ENCODE assay signal across 17 mouse cellular contexts in the genomic region with DNA sequence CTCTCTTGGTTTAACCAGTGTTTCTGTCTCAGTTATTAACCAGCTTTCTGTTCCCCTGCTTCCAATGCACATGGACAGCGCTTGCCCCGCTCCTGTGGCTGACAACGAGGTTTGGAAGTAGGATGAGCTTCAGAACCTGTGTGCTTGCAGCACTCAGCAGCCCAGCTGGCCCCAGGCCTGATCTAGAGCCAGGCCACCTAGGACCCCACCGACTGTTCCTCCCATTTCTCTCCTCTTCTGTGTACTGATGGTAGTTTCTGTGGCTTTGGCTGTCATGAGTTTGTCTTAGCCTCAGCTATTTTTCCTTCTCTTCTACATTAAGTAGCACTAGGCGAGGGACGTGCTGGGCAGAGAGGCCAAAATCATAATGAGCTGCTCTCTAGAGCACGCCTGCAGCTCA.
DNase-seq lines count a peak whose midpoint lies in the region; ATAC-seq and TF ChIP-seq lines count a peak whose summit lies in the region.
"Had no signal": no experiment of that assay in that cellular context is flagged by ENCODE, and none has a peak within 500 bp of the region (broad histone marks: within the 10 kb centered on the region; RNA-seq: fewer than 3 reads in every experiment).

No protein-coding gene starts in this region.

- peak overlapping the region; percentile 76 for H3K27ac ChIP-seq in cerebellum, adult 2 months (ENCODE audit: insufficient read depth, low read length)
- H3K27ac ChIP-seq in embryonic facial prominence, embryonic 13.5 days = 0 out of 2 replicates have a peak overlapping the region, but pooled peaks have one; percentile 44
- H3K27ac ChIP-seq in embryonic facial prominence, embryonic 10.5 days (replicated peaks) = no peak overlapping the region
- H3K27ac ChIP-seq in heart, embryonic 15.5 days = peak overlapping the region; percentile 67; the same call in 1 of the 2 replicates
- no peak overlapping the region for H3K27ac ChIP-seq in heart, embryonic 10.5 days
- H3K27ac ChIP-seq in embryonic facial prominence, embryonic 15.5 days (replicated peaks) = peak overlapping the region; percentile 48; the same call in 1 of the 2 replicates
- H3K27ac ChIP-seq: forebrain, embryonic 12.5 days; gastrocnemius, adult 2 months; hindbrain, embryonic 10.5 days; hindbrain, embryonic 14.5 days; intestine, embryonic 15.5 days had no signal

- ATAC-seq in embryonic facial prominence, embryonic 13.5 days (ENCODE audit: insufficient number of reproducible peaks, insufficient read depth, low FRiP score, low TSS enrichment, low read depth) = no peak
- ATAC-seq in heart, embryonic 15.5 days (replicated peaks; ENCODE audit: insufficient number of reproducible peaks, insufficient read depth, low FRiP score, low read depth) = no peak; the same call in 1 of the 2 replicates
- no peak for ATAC-seq in embryonic facial prominence, embryonic 15.5 days (ENCODE audit: insufficient number of reproducible peaks, low FRiP score, low TSS enrichment, low read depth)
- ATAC-seq: forebrain, embryonic 16.5 days; intestine, embryonic 15.5 days had no signal

- peak; percentile 28 to 36 for DNase-seq in cerebellum, adult 2 months
- DNase-seq in cerebellum, adult 9-11 months = no peak
- no peak for DNase-seq in embryonic facial prominence, embryonic 10.5 days (ENCODE audit: low spot score)
- DNase-seq in heart, embryonic 10.5 days (ENCODE audit: low spot score) = no peak
- no peak for DNase-seq in liver
- DNase-seq: adrenal gland, postnatal 10 days; gastrocnemius, adult 2 months; gastrocnemius, postnatal 25 days; kidney, adult 18-20 months had no signal

- H3K4me1 ChIP-seq in cerebellum, adult 2 months (ENCODE audit: control insufficient read depth, insufficient read depth, low read length) = peaks cover 16% of the 10 kb centered on the region
- H3K4me1 ChIP-seq in embryonic facial prominence, embryonic 13.5 days = no peaks in the 10 kb centered on the region; the same call in none of the 2 replicates
- H3K4me1 ChIP-seq in embryonic facial prominence, embryonic 10.5 days = no peaks in the 10 kb centered on the region
- peaks cover 10% of the 10 kb centered on the region for H3K4me1 ChIP-seq in heart, embryonic 15.5 days (replicated peaks)
- H3K4me1 ChIP-seq in heart, embryonic 10.5 days = 0 out of 2 replicates have a peak, but pooled peaks cover 3% of the 10 kb centered on the region
- H3K4me1 ChIP-seq in embryonic facial prominence, embryonic 15.5 days = 0 out of 2 replicates have a peak, but pooled peaks cover 3% of the 10 kb centered on the region
- H3K4me1 ChIP-seq: forebrain, embryonic 12.5 days; hindbrain, embryonic 10.5 days; intestine, embryonic 15.5 days had no signal

- no peak overlapping the region for H3K4me2 ChIP-seq in embryonic facial prominence, embryonic 13.5 days
- no peak overlapping the region for H3K4me2 ChIP-seq in heart, embryonic 15.5 days
- H3K4me2 ChIP-seq in embryonic facial prominence, embryonic 15.5 days (replicated peaks) = no peak overlapping the region
- H3K4me2 ChIP-seq: forebrain, embryonic 12.5 days; hindbrain, embryonic 14.5 days; intestine, embryonic 15.5 days had no signal

- no peaks in the 10 kb centered on the region for H3K9me3 ChIP-seq in embryonic facial prominence, embryonic 13.5 days
- H3K9me3 ChIP-seq in embryonic facial prominence, embryonic 10.5 days = no peaks in the 10 kb centered on the region
- no peaks in the 10 kb centered on the region for H3K9me3 ChIP-seq in heart, embryonic 15.5 days (replicated peaks)
- H3K9me3 ChIP-seq in heart, embryonic 10.5 days = no peaks in the 10 kb centered on the region
- no peaks in the 10 kb centered on the region for H3K9me3 ChIP-seq in embryonic facial prominence, embryonic 15.5 days (replicated peaks)
- H3K9me3 ChIP-seq: forebrain, embryonic 12.5 days; hindbrain, embryonic 10.5 days; intestine, embryonic 15.5 days had no signal

- H3K4me3 ChIP-seq in cerebellum, adult 2 months (replicated peaks; ENCODE audit: insufficient read depth, low read depth, low read length) = no peak overlapping the region
- H3K4me3 ChIP-seq in embryonic facial prominence, embryonic 13.5 days = no peak overlapping the region
- no peak overlapping the region for H3K4me3 ChIP-seq in embryonic facial prominence, embryonic 10.5 days
- H3K4me3 ChIP-seq in heart, embryonic 15.5 days = no peak overlapping the region
- no peak overlapping the region for H3K4me3 ChIP-seq in heart, embryonic 10.5 days
- H3K4me3 ChIP-seq in embryonic facial prominence, embryonic 15.5 days (replicated peaks) = no peak overlapping the region
- H3K4me3 ChIP-seq: forebrain, embryonic 12.5 days; gastrocnemius, adult 2 months; hindbrain, embryonic 10.5 days; intestine, embryonic 15.5 days had no signal

- peaks cover 54% of the 10 kb centered on the region for H3K36me3 ChIP-seq in embryonic facial prominence, embryonic 13.5 days
- peaks cover 51% of the 10 kb centered on the region for H3K36me3 ChIP-seq in embryonic facial prominence, embryonic 10.5 days (replicated peaks)
- H3K36me3 ChIP-seq in heart, embryonic 15.5 days = peaks cover 71% of the 10 kb centered on the region
- peaks cover 68% of the 10 kb centered on the region for H3K36me3 ChIP-seq in heart, embryonic 10.5 days
- peaks cover 48% of the 10 kb centered on the region for H3K36me3 ChIP-seq in embryonic facial prominence, embryonic 15.5 days

- H3K27me3 ChIP-seq in cerebellum, adult 2 months (ENCODE audit: control insufficient read depth, insufficient read depth, low read length) = no peaks in the 10 kb centered on the region
- no peaks in the 10 kb centered on the region for H3K27me3 ChIP-seq in embryonic facial prominence, embryonic 13.5 days
- H3K27me3 ChIP-seq in embryonic facial prominence, embryonic 10.5 days (replicated peaks; ENCODE audit: low read depth, poor library complexity, severe bottlenecking) = no peaks in the 10 kb centered on the region
- no peaks in the 10 kb centered on the region for H3K27me3 ChIP-seq in heart, embryonic 15.5 days
- no peaks in the 10 kb centered on the region for H3K27me3 ChIP-seq in heart, embryonic 10.5 days (ENCODE audit: insufficient read depth, poor library complexity, severe bottlenecking)
- H3K27me3 ChIP-seq in embryonic facial prominence, embryonic 15.5 days = no peaks in the 10 kb centered on the region
- H3K27me3 ChIP-seq: forebrain, embryonic 12.5 days; intestine, embryonic 15.5 days had no signal

- TF ChIP-seq CTCF in cerebellum, adult 2 months (IDR thresholded peaks at IDR 0.05; ENCODE audit: borderline replicate concordance, insufficient read depth, low read depth, low read length) = no peak

- 12% methylated on average over 7 of the region's 7 CpGs for WGBS in cerebellum, adult 2 months
- WGBS in embryonic facial prominence, embryonic 13.5 days = 90% methylated on average over 7 of the region's 7 CpGs
- WGBS in embryonic facial prominence, embryonic 10.5 days = 91% methylated on average over 7 of the region's 7 CpGs
- whole genome bisulfite sequencing in heart, embryonic 15.5 days = 87% methylated on average over 7 of the region's 7 CpGs
- 96% methylated on average over 7 of the region's 7 CpGs for WGBS in heart, embryonic 10.5 days
- WGBS in embryonic facial prominence, embryonic 15.5 days = 85% methylated on average over 7 of the region's 7 CpGs

- TF ChIP-seq POLR2A in cerebellum, adult 2 months (IDR thresholded peaks at IDR 0.05; ENCODE audit: borderline replicate concordance, insufficient read depth, low read length) = no peak

- H3K9ac ChIP-seq in embryonic facial prominence, embryonic 13.5 days = no peak overlapping the region
- no peak overlapping the region for H3K9ac ChIP-seq in heart, embryonic 15.5 days
- no peak overlapping the region for H3K9ac ChIP-seq in embryonic facial prominence, embryonic 15.5 days
- H3K9ac ChIP-seq: forebrain, embryonic 12.5 days; hindbrain, embryonic 14.5 days; intestine, embryonic 15.5 days had no signal

Comparison
In these comparisons a context has a peak if more than half of its experiments do, and no peak if none do; other contexts are left out.
1. DNase-seq: peak in cerebellum, adult 2 months (2 of 2); none in cerebellum, adult 9-11 months (single experiment), embryonic facial prominence, embryonic 10.5 days (single experiment), heart, embryonic 10.5 days (single experiment) and liver (single experiment).
2. H3K27ac ChIP-seq: peak in cerebellum, adult 2 months (single experiment), embryonic facial prominence, embryonic 13.5 days (single experiment), heart, embryonic 15.5 days (single experiment) and embryonic facial prominence, embryonic 15.5 days (single experiment); none in embryonic facial prominence, embryonic 10.5 days (single experiment) and heart, embryonic 10.5 days (single experiment).